Mouse (Mus musculus) bone marrow, adult 2 months (tissue): ENCODE data around the gene Adgra3.

Experiments used
- CTCF ChIP-seq: fragments of 200-500 bp; IDR thresholded peaks from 2 replicates; pipeline ENCODE4 v1.5.1; 2011; ENCODE audit warnings: low read length, control low read depth; ENCODE audit not compliant: control insufficient read depth, insufficient read depth
- POLR2A ChIP-seq: fragments of 200-500 bp; IDR thresholded peaks from 2 replicates; pipeline ENCODE4 v1.6.1; 2011; ENCODE audit warnings: low read depth, mild to moderate bottlenecking, control low read depth, low read length, borderline replicate concordance; ENCODE audit not compliant: control insufficient read depth

- TF ChIP-seq CTCF, result no peak
- TF ChIP-seq POLR2A, result no peak
Measured at GRCm38 (mm10) chr5:50083441-50083840, 24.6 kb upstream of the Adgra3 start.
